Mouse (Mus musculus): ENCODE measurements around the gene Tacc2.
"Not testable (repeated sequence)": the region's sequence is repeated elsewhere in the genome, so short reads cannot be mapped to it uniquely, and the experiment has no call there.

Gene Tacc2

DNA sequence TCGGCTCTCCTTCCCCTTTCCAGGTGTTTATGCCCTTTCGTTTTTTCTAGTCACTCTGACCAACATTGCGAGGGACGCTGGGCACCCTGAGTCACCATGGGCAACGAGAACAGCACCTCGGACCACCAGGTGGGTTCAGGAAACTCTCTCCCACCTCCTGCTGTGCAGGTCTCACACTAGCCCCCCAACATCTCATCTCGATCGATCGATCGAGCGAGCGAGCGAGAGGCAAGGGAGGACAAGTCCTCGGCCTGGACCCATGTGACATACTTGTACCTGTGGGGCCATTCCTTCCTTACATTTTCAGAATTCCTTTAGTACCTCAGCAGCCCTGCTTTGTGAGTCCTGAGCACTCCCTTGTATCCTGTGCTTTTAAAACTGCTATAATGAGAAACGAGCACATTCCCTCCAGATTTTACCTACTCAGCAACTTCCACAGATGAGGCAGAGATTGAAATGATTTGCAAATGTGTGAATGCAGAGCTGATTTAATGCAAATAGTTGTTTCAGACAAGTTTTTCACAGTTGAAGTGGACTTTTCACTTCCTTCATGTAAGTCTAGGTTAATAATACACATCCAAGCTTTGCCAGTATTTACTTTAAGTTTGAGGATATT is at the start of gene Tacc2:
TSS of gene Tacc2 (plus strand) at position 51 of the 616 bp plus-strand sequence.
- no peak for DNase-seq

DNA sequence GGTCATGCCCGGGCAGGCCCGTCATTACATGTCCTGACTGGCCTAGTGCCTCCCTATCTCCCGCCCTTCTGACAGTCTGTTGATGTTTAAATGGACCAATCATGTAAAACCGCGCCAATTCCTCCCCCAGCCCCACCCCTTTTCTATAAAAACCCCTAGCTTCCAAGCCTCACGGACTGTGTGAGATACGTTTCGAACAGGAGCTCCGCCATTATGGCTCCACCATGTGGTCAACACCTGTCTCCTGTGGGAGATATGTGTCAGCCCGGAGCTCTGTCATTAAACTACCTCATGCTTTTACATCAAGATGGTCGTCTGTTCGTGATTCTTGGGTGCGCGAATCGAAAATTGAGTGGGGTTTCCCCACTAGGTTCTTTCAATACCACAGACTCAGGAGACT is 46.1 kb upstream of the Tacc2 start:
- DNase-seq: not testable (repeated sequence)

DNA sequence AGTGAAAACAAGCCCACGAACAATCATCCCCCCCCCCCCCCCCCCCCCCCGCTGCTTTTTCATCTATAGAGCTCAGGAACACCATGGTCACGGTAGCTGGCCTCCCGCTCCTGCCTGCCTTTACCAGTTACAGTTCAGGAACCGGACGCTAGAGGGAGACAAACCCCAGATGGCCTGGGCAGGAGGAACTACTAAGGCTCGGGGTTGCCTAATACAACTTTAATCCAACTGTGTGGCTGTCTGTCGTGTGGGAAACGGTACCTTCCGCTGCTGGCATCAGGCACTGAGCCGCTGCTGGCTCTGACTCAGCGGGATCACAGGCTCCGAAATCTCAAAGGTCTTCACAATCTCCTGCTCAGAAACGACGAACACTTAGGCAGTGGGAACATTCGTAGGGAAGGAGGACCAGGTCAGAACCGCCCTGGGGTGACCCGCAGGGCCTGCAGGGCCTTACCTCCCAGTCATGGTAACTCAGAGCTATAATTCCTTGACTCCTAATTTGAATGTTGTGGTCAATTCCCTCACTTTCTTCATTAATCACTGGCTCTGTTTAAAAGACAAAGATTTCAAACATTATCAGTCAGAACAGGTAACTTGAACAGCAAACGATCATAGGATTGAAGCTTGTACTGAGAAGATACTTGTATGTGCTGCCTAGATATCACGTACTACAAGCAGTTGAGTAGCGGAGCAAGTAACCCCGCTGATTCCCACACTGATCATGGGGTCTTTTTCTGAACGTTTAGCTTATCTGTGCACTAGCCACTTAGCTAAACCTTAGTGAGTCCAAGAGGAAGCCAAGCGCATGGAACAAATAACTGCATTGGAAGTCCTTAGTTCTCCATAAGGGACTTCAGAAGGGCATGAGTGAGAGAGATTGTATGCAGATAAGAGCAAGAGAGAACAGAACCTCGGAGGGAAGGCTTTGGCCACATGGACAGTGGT is 43.6 kb upstream of the Tacc2 start:
- peak; percentile 83 for DNase-seq

GRCm38 (mm10) chr7:130535174-130535573 is 42.1 kb upstream of the Tacc2 start:
- no peak for DNase-seq

GRCm38 (mm10) chr7:130537068-130537467 is 40.2 kb upstream of the Tacc2 start:
- DNase-seq: no peak

- DNase-seq: no peak
Measured at GRCm38 (mm10) chr7:130540176-130540575, 37.1 kb upstream of the Tacc2 start.

- no peak for DNase-seq
Measured at GRCm38 (mm10) chr7:130543181-130543580, 34.1 kb upstream of the Tacc2 start.

DNA sequence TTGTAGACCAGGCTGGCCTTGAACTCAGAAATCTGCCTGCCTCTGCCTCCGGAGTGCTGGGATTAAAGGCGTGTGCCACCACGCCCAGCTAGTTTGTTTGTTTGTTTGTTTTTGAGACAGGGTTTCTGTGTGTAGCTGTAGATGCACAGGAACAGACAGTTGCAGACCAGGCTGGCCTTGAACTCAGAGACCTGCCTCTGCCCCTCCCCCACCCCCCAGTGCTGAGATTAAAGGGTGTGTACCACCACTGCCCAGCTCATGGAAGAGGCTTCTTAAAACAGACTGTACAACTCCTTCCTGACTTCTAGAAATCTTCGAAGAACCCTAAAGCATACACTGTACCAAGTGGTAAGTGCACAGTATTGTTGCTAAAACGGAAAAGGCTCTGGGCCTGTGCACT is 31.8 kb upstream of the Tacc2 start:
- DNase-seq: no peak

GRCm38 (mm10) chr7:130545893-130546292 is 31.3 kb upstream of the Tacc2 start:
- no peak for DNase-seq

DNA sequence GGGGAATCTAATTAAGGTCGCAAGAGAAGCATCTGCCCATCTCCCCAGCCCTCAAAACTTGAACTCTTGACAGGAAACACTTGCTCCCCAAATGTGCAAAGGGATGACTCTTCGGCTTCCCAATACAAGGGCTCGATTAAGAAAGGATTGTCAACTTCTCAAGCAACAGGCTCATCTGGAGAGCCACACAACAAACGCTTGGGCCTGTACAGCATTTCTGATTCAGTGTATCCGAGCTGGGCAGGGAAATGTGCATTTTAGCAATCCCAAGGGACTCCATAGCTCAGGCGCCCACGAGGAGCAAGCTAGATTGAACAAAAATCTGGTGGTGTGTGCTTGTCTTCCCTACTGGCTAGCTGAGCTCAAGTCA is 30.8 kb upstream of the Tacc2 start:
- no peak for DNase-seq

DNA sequence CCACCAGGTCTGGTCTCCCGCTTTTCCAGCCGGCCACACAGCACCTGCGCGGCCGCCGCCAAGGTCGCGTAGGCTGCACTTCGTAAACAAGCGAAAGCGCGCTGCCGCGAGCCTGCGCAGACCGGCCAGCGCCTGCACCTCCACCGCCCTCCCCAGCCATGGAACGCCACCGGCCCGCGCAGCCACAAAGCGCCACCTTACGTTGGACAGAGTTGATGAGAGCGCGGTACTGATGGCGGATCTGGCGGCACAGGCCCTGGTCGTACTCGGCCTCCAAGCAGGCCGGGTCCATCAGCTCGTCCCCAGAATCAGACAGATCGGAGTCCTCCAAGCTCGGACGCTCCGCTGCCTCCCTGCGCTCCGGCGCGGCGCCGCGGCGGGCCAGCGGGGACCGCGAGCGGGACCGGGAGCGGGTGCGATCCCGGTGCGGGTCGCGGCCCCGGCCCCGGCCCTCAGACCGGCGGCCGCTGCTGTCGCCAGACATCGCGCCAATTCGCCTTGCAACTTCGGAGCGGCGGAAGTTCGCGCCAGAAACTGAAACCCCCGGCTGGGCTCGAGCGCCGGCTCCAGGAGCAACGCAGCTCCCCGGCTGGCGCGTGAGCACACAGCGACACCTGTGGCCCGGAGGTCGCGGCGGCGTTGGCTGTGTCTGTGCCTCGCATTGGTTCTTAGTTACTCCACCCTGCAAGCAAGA is 30.3 kb upstream of the Tacc2 start:
- peak; percentile 93 for DNase-seq

DNA sequence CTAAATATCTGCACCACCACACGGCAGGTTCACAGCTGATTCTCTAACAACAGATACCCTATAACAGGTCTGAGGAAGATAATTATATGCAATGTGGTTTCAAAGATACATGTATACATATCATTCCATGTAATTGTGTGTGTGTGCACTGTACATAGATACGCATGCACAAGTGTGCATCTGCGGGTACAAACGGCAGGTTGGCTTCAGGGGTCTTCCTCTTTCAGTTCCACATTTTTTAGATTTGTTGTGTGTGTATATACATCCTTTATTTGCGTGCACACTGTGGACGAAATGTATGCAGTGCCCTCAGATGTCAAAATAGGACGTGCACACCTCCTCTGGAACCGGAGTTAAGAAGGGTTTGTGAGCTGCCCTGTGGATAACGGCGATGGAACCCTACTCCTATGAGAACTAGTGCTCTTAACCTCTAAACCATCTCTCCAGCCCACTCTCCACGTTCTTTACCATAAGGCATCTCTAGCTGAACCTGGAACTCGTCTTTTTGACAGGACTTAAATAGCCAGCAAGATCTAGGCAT is 29.5 kb upstream of the Tacc2 start:
- DNase-seq: no peak

DNA sequence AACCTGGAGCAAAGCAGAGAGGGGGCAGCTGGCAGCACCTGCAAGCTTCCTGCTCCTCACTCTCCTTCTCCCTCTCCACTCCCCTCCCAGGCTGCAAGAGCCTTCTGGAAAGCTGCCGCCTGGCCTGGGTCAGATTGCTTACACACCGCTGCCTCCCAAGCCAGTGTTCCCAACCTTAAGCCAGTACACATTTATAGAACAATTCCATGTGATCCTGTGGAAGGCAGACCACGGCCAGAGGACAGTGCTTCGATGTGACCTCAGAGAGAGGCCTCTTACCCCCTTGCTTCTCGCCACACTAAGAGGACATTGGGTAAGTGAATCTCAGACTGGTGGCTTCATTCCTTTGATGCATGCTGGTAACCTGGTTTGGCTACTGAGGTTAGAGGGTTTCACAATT is 24.5 kb upstream of the Tacc2 start:
- DNase-seq: no peak

DNA sequence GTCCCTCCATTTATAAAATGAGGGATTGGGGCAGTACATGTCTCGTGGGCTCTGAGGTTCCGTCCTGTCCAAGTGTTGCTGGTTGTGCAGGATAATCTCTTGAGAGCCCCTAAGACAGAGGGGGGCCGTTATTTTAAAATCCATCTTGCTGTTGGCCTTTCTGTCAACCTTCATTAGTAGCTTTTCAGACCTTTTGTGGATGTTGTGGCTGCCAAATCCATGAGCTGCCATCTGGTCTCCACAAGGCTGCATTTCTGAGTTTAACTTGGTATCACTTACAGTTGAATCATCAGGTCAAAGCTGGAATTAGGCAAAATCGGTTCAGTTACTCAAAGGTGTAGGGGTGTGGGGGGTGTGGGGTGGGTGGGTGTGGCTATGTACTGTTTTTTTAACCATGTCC is 23.9 kb upstream of the Tacc2 start:
- no peak for DNase-seq

GRCm38 (mm10) chr7:130555597-130555996 is 21.6 kb upstream of the Tacc2 start:
- DNase-seq: no peak

GRCm38 (mm10) chr7:130558592-130558991 is 18.6 kb upstream of the Tacc2 start:
- no peak for DNase-seq

DNA sequence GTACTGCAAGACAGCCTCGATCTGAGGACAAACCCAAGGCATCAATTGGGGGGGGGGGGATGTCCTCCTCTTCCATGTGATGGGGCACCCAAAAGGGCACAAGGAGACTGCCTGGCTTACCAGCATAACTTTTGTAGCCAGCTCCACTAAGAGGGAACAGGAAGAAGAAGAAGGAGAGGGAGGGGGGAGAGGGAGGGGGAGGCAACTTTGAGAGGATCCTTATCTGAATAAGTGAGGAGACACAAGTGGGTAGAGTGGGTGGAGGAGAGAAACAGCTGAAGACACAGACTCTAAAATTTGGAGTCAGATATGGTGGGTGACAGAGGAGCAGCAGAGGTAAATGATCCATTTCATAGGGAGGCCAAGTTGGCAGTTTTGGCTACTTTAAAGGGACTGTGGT is 16.3 kb upstream of the Tacc2 start:
- no peak for DNase-seq

DNA sequence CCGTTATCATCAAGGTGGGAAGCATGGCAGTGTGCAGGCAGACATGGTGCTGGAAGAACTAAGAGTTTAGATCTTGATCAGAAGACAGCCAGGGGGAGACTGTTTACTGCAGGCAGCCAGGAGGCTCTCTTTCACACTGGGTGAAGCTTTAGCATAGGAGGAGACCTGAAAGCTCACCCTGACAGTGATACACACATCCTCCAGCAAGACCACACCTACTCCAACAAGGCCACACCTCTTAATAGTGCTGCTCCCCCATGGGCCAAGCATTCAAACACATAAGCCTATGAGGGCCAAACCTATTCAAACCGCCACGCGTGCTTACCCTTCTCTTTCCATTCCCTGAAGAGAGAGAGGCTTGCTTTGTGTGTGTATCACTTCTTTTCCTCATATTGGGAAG is 14.0 kb upstream of the Tacc2 start:
- DNase-seq: no peak

- DNase-seq: no peak
Measured at GRCm38 (mm10) chr7:130563880-130564279, 13.4 kb upstream of the Tacc2 start.

DNA sequence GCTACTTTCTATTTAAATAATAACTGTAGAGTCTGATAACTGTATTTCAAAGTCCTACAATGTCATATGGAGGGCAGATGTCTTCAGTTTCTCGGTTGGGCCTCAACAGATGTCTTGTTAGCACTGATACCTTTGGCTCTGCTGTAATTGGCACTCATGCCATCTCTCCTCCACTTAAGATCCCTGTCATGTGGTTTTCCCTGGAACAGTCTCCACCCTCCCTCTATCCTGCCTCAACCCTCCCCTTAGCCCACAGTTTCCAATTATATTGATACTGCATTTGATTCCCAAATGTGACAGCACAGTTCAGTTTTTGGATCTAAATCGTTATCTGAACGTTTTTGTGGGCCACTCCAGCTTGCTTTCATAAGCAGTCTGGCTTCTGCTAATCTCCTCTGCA is 12.6 kb upstream of the Tacc2 start:
- no peak for DNase-seq

- no peak for DNase-seq
Measured at GRCm38 (mm10) chr7:130568783-130569436, 8.3 kb upstream of the Tacc2 start.

GRCm38 (mm10) chr7:130570472-130570871 is 6.8 kb upstream of the Tacc2 start:
- DNase-seq: no peak

DNA sequence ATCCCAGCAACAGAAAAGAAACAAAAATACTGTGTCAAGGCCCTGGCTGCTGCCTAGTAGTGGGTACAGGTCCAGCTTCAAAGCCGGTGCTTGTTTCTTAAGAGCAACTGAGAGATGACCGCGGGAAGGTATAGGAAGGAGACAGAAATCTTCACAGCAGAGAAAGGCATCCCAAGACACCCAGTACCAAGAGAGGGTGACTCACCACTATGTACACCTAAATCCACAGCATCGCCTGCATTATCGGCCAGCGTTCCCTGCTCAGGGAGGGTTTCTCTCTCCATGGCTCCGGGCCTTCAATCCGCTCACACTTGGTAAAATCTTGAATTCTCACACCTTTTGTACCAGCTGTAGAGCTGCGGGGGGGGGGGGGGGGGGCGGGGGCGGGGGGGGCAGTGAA is 4.4 kb upstream of the Tacc2 start, which contains the start of gene Nsmce4a:
TSS of gene Nsmce4a (minus strand) at position 298 of the 400 bp plus-strand sequence.
- no peak for DNase-seq

Data from right cerebral cortex, adult 18-20 months (tissue).